9 mouse cellular contexts compared by ENCODE assay signal in genomic region chr1:40115271-40115670, GRCm38 (mm10). TPM values are rescaled to one million over a fixed set of nuclear protein-coding genes. Genes with fewer than 3 reads are reported as not detected.
A peak's percentile ranks its signal among the peaks of the same experiment; 100 is the strongest.
DNase-seq lines count a peak whose midpoint lies in the region; ATAC-seq and TF ChIP-seq lines count a peak whose summit lies in the region.
"Had no signal": no experiment of that assay in that cellular context is flagged by ENCODE, and none has a peak within 500 bp of the region (broad histone marks: within the 10 kb centered on the region; RNA-seq: fewer than 3 reads in every experiment).

No protein-coding gene starts in this region.

- H3K9me3 ChIP-seq in E14TG2a.4 (ENCODE audit: low read length): peaks cover 5% of the 10 kb centered on the region; the same call in 1 of the 2 replicates
- H3K9me3 ChIP-seq: heart, embryonic 13.5 days; megakaryocyte, embryonic 14.5 days had no signal

- peak; percentile 95 for TF ChIP-seq CTCF in layer of hippocampus, adult 2 months (conservative IDR thresholded peaks at IDR 0.05)
- peak; percentile 88 for TF ChIP-seq CTCF in E14TG2a.4 (conservative IDR thresholded peaks at IDR 0.05; ENCODE audit: low read length)

- H3K4me3 ChIP-seq in layer of hippocampus, adult 2 months: no peak overlapping the region
- H3K4me3 ChIP-seq in E14TG2a.4 (replicated peaks; ENCODE audit: low read length): no peak overlapping the region
- H3K4me3 ChIP-seq: heart, embryonic 13.5 days; megakaryocyte, embryonic 14.5 days had no signal

- DNase-seq in layer of hippocampus, adult 2 months (ENCODE audit: low spot score in 2 of 2): peak; percentile 52 to 74
- no peak for DNase-seq in layer of hippocampus, adult 9-11 months
- DNase-seq in B cell, adult 2 months: peak; percentile 58 to 60
- DNase-seq in cerebellum, adult 9-10 months: peak; percentile 59
- peak; percentile 80 for DNase-seq in splenic B cell, adult 2 months (ENCODE audit: low read depth, low spot score)

- H3K4me1 ChIP-seq in E14TG2a.4 (replicated peaks; ENCODE audit: low read depth, low read length): no peaks in the 10 kb centered on the region

- ATAC-seq in inflammation-experienced regulatory T-cells, adult 6 months: peak; percentile 49

- H3K36me3 ChIP-seq in E14TG2a.4 (ENCODE audit: insufficient read depth, low read length): no peaks in the 10 kb centered on the region
- H3K36me3 ChIP-seq in splenic B cell, adult 2 months (ENCODE audit: control insufficient read depth, insufficient read depth, low read length, poor library complexity, severe bottlenecking): no peaks in the 10 kb centered on the region
- H3K36me3 ChIP-seq: heart, embryonic 13.5 days had no signal

- H3K27ac ChIP-seq in layer of hippocampus, adult 2 months: no peak overlapping the region
- H3K27ac ChIP-seq: heart, embryonic 13.5 days had no signal

- no peaks in the 10 kb centered on the region for H3K27me3 ChIP-seq in E14TG2a.4 (ENCODE audit: insufficient read depth, low read length)
- no peaks in the 10 kb centered on the region for H3K27me3 ChIP-seq in splenic B cell, adult 2 months (ENCODE audit: control insufficient read depth, insufficient read depth, low read length, poor library complexity, severe bottlenecking)
- H3K27me3 ChIP-seq: heart, embryonic 13.5 days had no signal

RNA-seq across cellular contexts. Expression of gene Il1r2, which starts 41.4 kb away (rescaled TPM):
- not detected for total RNA-seq in layer of hippocampus, adult 2 months (2021)
- 100 to 1,000 TPM; 110 to 229 (median 126) TPM for polyA plus RNA-seq in inflammation-experienced regulatory T-cells, adult 6 months (2017; shearing (Covaris generic))
